Mouse (Mus musculus) cerebellum, postnatal 14 days (tissue): ENCODE measurements around the gene Gnb1l.

Experiments used
- DNase-seq, 2 experiments: peaks; one replicate each; pipeline ENCODE4 v3.0.0; 2021; ENCODE audit warnings: mixed read lengths in 2 of 2

The Gnb1l gene

GRCm38 (mm10) chr16:18552106-18552710 lies 53.7 kb downstream of the Gnb1l start:
- no peak for DNase-seq

DNA sequence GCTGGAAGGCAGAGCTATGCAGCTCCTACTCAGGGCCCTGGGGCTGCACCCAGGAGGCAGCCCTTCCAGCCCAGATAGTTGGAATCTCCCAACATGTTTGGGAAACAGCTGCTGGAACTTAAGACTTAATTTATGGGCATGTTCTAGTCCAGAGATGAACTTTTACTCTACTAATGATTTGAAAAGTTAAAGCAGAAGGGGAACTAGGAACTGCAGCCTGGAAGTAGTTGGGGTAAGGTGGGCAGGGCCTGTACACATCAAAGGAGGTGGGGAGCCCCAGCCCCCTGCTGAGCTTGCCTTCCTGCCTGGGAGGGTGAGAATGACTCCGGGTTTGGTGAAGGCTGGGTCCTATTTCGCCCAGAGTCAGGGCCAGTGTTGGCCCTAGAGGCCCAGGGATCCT lies 56.2 kb downstream of the Gnb1l start:
- DNase-seq, result no peak

DNA sequence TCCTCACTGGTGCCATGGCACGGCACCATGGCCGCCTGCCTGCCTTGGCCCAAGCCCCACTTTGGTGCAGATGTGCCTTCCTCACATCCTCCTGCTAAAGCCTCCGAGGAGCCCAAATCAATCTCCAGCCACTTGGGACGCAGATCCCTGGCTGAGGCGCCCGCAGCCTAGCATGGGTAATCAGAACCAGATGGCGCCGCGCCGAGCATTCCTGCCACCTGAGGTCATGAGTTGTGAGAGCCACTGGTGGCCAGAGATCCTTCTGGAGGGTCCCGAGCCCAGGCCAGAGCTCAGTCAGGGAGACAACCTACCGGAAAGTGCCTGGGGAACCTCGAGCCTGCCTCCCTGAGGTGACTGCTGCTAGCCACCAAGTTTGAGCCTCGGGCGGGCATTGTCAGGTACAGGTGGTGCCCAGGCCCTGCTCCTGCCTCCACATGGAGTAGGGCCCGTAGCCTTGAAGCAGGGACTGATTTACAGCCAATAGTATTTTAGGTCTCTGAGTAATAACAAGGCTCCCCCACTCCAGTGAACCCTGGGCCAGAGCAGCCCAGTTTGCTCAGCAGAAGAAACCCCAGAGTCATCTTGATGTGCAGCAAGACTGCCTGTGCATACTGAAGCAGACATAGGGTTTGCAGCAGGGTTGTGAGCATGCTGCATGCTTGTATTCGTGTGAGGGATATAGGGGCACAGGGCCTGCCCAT lies 56.9 kb downstream of the Gnb1l start:
- no peak for DNase-seq

DNA sequence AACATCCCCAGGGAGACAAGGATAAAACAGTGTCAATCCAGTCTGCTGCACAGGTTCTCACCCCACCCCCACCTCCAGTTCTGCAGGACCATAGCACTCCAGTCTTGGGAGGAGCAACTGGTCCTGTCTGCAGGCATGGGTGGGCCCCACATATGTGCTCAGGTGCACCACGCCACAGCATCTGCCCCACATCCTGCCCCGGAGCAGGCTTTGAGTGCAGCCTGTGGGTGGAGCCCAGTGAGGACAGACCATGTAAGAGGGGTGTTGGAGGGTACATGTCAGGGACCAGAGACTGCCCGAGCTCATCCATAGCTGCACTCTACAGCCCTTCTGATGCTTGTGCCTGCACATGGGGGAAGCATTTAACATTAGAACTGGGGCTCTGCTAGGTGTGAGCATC lies 57.9 kb downstream of the Gnb1l start:
- DNase-seq, result no peak

DNA sequence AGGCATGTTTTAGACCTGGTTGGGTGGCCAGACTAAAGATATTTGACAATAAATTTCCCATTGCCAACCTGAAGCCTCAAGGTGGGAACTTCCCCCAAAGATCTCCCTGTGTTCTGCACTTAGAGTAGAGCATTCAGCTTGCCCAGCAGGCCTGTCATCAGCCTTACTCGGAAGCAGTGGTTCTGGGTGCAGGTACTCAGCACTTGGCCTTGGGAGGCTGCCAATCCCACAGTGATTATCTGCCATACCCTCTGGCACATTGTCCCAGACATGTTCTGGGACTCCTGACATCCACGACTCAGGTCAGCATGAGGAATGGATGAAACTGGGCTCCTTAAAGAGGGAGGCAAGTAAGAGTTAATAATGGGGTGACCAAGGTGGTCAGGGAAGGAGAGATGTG lies 66.0 kb downstream of the Gnb1l start:
- DNase-seq, result no peak

GRCm38 (mm10) chr16:18568599-18568998 lies 70.1 kb downstream of the Gnb1l start:
- DNase-seq, result no peak

DNA sequence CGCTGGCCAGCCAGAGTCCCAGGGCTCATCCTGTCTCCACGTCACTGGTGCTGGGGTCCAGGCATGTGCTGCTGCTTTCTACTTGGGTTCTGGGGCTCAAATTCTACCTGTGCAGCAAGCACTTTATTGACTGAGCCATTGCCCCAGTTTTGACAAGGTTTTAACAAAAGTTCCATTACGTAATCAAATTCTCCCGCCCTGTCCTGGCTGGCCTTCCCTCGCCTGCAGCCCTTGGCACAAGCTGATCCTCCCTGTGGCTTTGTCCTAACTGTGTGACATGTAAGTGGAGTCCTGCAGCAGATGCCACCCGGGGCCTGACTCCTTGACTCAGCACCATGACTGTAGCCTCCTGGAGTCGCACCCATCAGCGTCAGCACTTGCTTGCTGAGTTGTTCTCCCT lies 75.7 kb downstream of the Gnb1l start:
- no peak for DNase-seq

- peak in 1 of 2 experiments; percentile 62 for DNase-seq
These were observed 78.6 kb downstream of the Gnb1l start for GRCm38 (mm10) chr16:18577071-18577470.

GRCm38 (mm10) chr16:18577599-18578160 lies 79.2 kb downstream of the Gnb1l start:
- DNase-seq, result no peak

DNA sequence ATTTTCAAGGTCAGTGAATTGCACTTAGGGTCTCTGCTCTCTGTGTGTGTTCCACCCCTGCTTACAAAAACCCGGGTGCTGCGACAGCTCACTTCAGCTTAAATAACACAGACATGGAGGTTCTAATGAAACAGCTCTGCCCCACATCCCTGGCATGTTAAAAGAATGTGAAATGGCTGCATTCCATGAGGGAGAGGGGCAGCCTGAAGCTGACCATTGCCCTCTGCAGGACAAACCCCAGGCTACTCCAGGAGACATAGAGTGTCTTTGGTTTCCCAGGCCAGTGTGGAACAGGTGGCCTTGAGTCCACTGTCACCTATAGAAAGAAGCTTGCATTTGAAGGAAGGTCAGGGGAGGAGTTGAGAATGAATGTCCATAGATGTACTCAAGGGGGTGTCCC lies 81.9 kb downstream of the Gnb1l start:
- DNase-seq, result no peak

- no peak for DNase-seq
These were observed 82.6 kb downstream of the Gnb1l start for GRCm38 (mm10) chr16:18581050-18581622.

- DNase-seq, result peak; percentile 24 to 31
These were observed 83.2 kb downstream of the Gnb1l start for GRCm38 (mm10) chr16:18581623-18582205.

- DNase-seq, result no peak
These were observed 84.1 kb downstream of the Gnb1l start for GRCm38 (mm10) chr16:18582426-18583148.

GRCm38 (mm10) chr16:18583169-18583568 lies 84.7 kb downstream of the Gnb1l start:
- no peak for DNase-seq

- no peak for DNase-seq
These were observed 85.3 kb downstream of the Gnb1l start for GRCm38 (mm10) chr16:18583673-18584357.

- no peak for DNase-seq
These were observed 86.5 kb downstream of the Gnb1l start for GRCm38 (mm10) chr16:18584901-18585510.

- DNase-seq, result no peak
These were observed 87.2 kb downstream of the Gnb1l start for GRCm38 (mm10) chr16:18585676-18586075.

DNA sequence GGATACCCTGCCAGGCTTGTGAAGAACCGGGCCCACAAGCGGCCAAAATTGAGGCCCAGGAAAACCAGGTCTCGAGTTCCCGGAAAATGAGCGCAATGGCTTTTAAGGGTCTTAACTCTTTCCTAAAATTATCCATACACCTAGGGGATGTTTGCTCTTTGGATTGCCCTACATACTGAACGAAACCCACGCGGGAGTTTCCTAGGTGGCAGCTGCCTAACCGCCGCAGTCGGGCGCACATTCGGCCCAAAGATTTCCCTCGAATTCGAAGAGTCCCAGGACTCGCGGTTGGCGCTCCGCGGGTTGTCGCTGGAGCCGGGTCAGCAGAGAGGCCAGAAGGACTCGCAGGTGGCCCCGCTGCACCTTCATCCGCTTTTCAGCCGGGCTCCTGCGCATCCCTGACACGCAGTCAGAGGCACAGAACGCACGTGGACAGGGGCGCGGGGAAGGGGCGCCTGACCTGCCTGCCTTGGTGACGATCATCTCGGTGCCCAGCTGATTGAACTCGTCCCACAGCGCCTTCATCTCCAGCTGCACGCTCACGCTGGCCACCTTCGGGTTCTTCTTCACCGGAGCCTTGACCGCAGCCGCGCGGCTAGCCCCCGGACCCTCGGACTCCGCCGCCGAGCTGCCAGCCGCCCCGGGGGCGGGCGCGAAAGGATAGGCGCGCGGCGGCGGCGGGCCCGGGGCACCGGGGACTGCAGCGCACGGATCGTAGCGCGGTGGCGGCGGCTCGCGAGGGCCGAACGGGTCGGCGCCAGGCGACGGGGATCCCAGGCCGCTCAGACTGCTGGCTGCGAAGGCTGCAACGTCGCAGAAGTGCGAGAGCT lies 87.8 kb downstream of the Gnb1l start:
- no peak for DNase-seq

- no peak for DNase-seq
These were observed 88.5 kb downstream of the Gnb1l start for GRCm38 (mm10) chr16:18586906-18587546.
